Mouse (Mus musculus): ENCODE results near the gene Tnr.

- TF ChIP-seq POLR2A (IDR thresholded peaks at IDR 0.05; ENCODE audit: insufficient read depth, low read depth, low read length) (no peak), CTCF (IDR thresholded peaks at IDR 0.05; ENCODE audit: insufficient read depth, low read depth, low read length) (no peak)
Observed at GRCm38 (mm10) chr1:159696717-159697116, 173.1 kb downstream of the Tnr start.
